Mouse (Mus musculus): ENCODE measurements around the gene Limk1.

Limk1 gene

GRCm38 (mm10) chr5:134688086-134688717 lies at the start of gene Limk1:
Gene Limk1, minus strand, starts transcription at chr5:134688598.
- DNase-seq (ENCODE audit: low spot score): peak; percentile 37

DNA sequence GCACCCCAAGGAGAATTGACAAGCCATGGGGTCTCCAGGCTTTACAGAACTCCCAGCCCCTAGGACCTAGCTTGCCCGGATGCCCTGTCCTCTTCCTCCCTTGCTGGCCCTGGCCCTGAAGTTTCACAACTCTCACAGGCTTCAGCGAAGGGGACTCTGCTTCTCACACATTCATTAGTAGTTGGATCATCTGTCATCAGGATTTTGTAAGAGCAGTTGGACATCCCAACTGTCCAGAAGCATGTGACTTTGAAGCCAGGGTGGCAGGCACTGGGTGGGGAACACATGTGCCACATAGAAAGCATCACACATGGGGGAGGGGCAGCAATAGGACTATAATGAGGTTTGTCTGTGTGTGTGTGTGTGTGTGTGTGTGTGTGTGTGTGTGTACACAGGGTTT lies 46.5 kb upstream of the Limk1 start:
- no peak for DNase-seq (ENCODE audit: low spot score)

- peak; percentile 47 for DNase-seq (ENCODE audit: low spot score)
Observed at GRCm38 (mm10) chr5:134734072-134734471, 45.7 kb upstream of the Limk1 start.

GRCm38 (mm10) chr5:134733241-134733640 lies 44.8 kb upstream of the Limk1 start:
- DNase-seq (ENCODE audit: low spot score): no peak

GRCm38 (mm10) chr5:134729124-134729523 lies 40.7 kb upstream of the Limk1 start:
- DNase-seq (ENCODE audit: low spot score): no peak

DNA sequence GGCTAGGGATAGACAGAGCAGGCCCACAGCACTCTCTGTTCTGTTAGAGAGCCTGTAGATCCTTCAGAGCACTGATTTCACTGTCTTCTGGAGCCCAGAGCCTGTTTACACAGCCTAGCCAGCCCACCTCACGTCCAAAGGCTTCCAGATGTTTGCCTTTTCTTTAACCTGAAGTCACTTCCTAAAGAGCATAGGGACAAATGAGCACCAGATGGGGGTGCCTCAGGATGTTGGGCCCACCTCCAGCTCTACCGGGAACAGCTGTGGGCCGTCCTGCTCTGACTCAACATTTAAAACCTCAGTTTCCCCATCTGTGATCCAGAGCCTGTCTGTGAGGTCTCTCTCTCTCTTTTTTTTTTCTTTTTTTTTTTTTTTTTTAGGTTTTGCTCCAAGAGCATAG lies 40.1 kb upstream of the Limk1 start:
- DNase-seq (ENCODE audit: low spot score): no peak

- no peak for DNase-seq (ENCODE audit: low spot score)
Observed at GRCm38 (mm10) chr5:134727001-134727639, 38.7 kb upstream of the Limk1 start.

- no peak for DNase-seq (ENCODE audit: low spot score)
Observed at GRCm38 (mm10) chr5:134725299-134725698, 36.9 kb upstream of the Limk1 start.

- DNase-seq (ENCODE audit: low spot score): no peak
Observed at GRCm38 (mm10) chr5:134720058-134720457, 31.7 kb upstream of the Limk1 start.

DNA sequence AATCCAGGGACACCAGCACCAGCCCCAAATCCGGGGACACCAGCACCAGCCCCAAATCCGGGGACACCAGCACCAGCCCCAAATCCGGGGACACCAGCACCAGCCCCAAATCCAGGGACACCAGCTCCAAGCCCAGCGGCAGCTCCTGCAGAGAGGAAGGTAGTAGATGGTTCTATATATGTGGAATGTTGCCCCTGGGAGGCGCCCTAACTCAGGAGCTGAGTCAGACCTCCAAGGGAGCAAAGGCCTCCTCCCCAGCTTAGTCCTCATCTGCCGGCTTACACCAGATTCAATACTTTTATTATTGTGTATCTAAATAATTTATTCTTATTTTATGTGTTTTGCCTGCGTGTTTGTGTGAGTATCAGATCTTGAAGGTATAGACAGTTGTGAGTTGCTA lies 22.7 kb upstream of the Limk1 start:
- DNase-seq (ENCODE audit: low spot score): no peak

GRCm38 (mm10) chr5:134709275-134709674 lies 20.9 kb upstream of the Limk1 start:
- DNase-seq (ENCODE audit: low spot score): no peak

DNA sequence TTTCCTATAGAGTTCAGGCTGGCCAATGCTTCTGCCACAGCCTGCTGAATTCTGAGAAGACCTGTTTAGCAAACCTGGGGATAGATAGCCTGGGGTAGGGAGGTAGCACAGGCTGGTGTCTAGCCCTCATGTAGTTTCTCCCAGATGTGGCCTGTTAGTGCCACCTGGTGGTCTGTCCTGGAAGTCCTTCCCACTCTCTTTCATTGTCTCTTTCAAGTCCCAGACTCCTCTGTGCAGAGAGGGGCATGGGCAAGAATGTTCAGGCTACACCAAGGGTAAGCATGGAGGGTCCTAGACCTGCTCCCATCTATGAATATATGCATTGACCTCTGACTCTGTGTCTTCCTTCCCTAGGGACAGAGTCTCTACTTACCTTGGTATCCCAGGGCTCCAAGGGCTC lies 15.8 kb upstream of the Limk1 start:
- DNase-seq (ENCODE audit: low spot score): peak; percentile 85

DNA sequence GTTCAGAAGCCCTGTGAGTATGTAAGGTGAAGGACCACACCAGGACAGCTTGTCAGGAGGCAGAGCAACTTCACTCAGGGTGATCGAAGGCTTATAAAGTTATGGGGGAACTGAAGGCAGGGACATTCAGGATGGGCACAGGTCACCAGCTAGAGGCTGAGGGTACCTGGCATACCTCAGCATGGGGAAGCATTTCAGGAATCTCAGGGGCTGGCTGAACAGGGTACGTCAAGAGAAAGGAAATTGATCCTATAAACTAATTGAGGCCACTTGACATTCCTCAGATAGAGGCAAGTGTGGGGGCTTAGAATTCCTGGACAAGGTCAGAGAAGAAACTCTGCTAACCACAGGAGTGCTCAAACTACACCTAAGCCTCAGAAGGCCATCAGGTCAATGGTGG lies 7.1 kb upstream of the Limk1 start:
- DNase-seq (ENCODE audit: low spot score): no peak

GRCm38 (mm10) chr5:134695082-134695481 lies 6.7 kb upstream of the Limk1 start:
- no peak for DNase-seq (ENCODE audit: low spot score)

DNA sequence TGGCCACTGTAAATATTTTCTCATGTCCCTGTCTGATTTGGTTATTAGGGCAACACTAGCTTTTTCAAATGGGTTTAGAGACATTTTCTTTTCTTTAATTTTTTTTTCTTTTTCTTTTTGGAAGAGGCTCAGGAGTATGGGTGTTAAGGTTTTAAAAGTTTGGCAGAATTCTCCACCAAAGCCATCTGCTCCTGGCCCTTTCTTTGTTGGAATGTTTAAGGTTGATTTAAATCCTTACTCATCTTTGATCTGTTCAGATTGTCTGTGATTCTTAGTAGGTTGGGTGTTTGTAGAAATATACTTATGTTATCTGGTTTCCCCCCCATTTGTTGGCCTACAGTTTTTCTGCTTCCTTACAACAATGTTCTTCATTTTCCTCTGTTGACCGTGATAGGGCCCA lies 4.3 kb upstream of the Limk1 start:
- DNase-seq (ENCODE audit: low spot score): no peak

DNA sequence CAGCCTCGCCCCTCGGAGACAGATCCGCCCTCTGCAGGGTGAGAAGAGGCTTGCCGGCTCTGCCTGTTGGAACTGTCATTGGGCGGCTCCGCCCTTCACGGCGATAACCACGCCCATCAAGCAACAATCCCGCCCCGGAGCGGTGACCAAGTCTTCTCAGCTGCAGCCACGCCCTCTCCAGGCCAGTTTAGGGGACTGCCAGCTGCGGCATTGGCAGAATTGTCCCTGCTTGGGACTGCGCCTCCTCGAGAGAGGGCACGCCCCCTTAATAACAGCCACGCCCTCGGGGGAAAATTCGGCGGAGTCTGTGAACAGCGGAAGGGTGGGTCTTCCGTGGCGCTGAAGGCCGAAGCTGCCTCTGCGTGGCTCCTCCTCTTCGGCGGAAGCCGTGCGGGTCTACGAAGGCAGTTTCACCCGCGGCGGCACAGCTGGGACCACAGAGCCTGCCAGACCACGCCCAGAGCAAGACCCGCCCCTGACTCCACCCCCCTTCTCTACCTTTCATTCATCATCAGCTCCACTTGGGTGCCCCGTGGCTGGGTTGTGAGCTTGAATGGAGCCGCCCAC lies 403 bp upstream of the Limk1 start:
- DNase-seq (ENCODE audit: low spot score): peak; percentile 99

GRCm38 (mm10) chr5:134687187-134687586 lies 1.2 kb downstream of the Limk1 start:
- no peak for DNase-seq (ENCODE audit: low spot score)

DNA sequence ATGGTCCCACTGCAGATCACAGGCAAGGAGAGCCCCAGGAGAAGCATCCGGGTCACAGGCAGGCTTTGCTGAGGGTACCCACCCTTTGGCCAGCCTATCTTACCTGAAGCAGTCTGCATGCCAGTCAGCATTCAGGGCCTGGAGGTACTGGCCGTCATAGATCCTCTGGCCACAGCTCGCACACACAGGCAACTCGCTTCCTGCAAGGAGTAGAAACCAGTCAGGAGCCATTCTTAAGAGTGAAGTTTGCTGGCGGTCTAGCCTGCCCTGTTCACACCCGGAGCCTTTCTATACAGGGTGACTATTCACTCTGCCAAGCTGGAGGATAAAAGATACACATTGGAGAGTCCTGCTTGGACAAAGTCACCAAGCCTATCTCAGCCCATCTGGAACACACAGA lies 1.9 kb downstream of the Limk1 start:
- no peak for DNase-seq (ENCODE audit: low spot score)

GRCm38 (mm10) chr5:134684398-134684797 lies 4.0 kb downstream of the Limk1 start:
- no peak for DNase-seq (ENCODE audit: low spot score)

DNA sequence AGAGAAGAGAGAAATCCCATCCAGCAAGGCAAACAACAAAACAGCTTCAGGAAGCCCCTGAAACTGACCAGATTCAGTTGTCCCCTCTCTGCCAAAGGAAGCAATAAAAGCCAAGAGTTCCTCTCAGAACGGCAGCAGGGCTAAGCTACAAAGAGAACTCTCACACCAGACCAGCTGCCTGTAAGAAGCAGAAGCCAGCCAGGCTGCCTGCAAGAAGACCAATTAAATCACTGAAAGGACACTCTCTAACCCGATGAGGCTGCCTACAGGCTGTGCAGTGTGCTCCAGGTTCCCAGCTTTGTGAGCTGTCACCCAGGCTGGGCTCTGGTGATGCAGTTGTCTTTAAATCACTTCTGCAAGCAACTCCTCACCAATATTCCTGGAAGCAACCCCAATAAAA lies 4.6 kb downstream of the Limk1 start:
- DNase-seq (ENCODE audit: low spot score): no peak

GRCm38 (mm10) chr5:134680238-134680637 lies 8.2 kb downstream of the Limk1 start:
- DNase-seq (ENCODE audit: low spot score): no peak

DNA sequence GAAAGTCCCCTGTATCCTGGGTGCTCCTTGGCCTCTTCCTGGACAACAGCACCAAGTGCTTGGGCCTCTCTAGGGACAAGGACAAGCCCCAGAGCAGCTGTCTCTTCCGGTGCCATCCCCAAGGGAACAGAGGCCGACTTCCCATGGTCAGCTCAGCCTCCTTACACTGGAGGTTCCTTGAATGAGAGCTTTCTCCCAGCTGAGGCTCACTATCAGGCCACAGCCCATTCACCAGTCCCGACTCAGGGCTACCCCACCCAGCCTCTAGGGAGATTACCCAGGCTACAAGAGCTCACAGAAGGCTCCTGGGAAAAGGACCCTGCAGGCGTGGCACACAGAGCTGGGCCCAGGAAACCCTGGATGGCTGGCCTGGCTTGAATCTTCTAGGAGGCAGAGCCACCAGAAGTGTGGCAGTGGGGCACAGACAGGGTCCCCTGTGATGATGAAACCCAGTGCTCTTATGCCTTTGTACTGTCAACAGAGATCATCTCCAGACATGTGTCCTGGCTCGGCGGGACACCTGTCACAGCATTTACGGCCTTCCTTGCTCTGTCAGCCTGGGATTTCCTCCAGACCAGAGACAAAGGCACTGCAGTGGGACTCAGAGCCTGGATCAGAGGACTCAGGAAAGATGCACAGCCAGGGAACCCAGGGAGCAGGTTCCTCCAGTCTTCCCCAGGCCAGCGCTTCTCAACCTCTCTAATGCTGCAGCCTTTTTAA lies 9.4 kb downstream of the Limk1 start:
- DNase-seq (ENCODE audit: low spot score): no peak

DNA sequence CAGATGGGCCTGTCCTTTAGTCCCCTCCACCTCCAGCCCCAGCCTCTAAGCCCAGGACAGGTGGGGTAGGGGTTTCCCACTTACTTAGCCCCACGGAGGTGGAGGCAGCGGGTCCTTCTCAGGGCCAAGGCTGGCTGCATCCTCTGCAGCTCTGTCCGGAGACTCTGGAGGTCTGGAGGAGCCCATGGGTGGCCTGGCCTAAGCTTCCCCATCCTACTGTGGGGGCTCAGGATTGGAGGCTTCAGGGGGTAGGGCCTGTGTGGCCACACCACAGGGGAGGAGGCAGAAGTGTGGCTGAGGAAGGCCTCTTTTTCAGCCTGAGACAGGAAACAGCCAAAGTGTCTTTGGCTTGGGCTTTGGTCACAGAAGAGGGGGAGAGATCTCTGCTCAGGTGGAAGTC lies 10.4 kb downstream of the Limk1 start:
- DNase-seq (ENCODE audit: low spot score): no peak
